Mouse (Mus musculus): ENCODE data around the gene Ubqln5. TPM values are rescaled to one million over a fixed set of nuclear protein-coding genes. Genes with fewer than 3 reads are reported as not detected.

Gene Ubqln5
- polyA plus RNA-seq, 1 experiment: not detected

DNA sequence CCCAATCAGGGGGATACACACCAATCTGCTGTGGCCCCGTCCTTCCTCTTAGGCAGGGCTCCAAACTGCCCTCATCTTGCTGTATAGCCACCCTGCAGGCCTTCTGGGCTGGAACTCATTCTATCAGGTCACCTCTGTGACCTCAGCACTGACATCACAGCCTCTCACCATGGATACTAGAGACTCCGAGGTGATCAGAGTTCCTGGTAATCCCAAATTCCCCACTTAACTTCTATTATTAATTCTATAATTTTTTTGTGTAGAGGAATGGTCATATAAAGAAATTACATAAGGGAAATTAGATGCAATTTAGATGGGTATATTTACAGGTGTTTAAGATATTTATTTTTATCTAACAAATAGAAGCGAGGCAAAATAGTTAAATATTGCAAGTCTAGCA, 13.6 kb upstream of the Ubqln5 start, which contains the start of gene Ubqln3:
Ubqln3 (minus strand) TSS at position 101 of the 400 bp plus-strand sequence.
- Histone ChIP-seq H3K36me3 (ENCODE audit: control insufficient read depth, insufficient read depth, low read length) (no peaks in the 10 kb centered on the region), H3K27me3 (replicated peaks; ENCODE audit: control insufficient read depth, insufficient read depth, low read length) (no peaks in the 10 kb centered on the region), H3K4me3 (ENCODE audit: insufficient read depth, low read depth, low read length) (no peak within 1 kb of the TSS), H3K27ac (ENCODE audit: insufficient read depth, low read depth, low read length) (no peak within 1 kb of the TSS), H3K4me1 (ENCODE audit: control insufficient read depth, insufficient read depth, low read length) (no peaks in the 10 kb centered on the region)
- no peak for DNase-seq
- 70% methylated on average over 3 of the region's 3 CpGs for WGBS
- TF ChIP-seq CTCF (conservative IDR thresholded peaks at IDR 0.05; ENCODE audit: insufficient read depth, insufficient read length, low read depth, low read length): no peak
- TF ChIP-seq POLR2A (IDR thresholded peaks at IDR 0.05; ENCODE audit: low read depth, low read length): no peak

DNA sequence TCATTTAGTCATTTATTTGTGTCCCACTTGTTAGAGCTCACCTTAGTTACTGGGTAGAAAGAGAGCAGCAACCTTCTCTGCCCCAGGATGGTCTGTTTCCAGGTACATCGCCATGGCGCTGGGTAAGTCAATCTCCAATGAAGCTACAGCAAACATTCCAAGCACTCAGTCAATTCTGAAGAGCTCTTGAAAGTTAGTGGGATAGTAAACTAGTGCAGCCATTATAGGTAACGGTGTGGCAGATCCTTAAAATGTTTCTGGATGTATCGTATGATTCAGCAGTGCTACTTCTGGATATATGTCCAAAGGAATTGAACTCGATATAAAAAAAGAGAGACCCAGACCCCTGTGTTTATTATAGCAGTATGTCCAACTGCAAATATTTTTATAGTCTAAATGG, 7.7 kb upstream of the Ubqln5 start, which contains the start of gene Olfr643:
Olfr643 (minus strand) TSS at position 101 of the 400 bp plus-strand sequence.
- no peak for TF ChIP-seq CTCF (conservative IDR thresholded peaks at IDR 0.05; ENCODE audit: insufficient read depth, insufficient read length, low read depth, low read length)
- TF ChIP-seq POLR2A (IDR thresholded peaks at IDR 0.05; ENCODE audit: low read depth, low read length): no peak
- DNase-seq: no peak
- WGBS: 86% methylated on average over 5 of the region's 5 CpGs
- H3K4me1 ChIP-seq (ENCODE audit: control insufficient read depth, insufficient read depth, low read length): no peaks in the 10 kb centered on the region
- no peaks in the 10 kb centered on the region for H3K36me3 ChIP-seq (ENCODE audit: control insufficient read depth, insufficient read depth, low read length)
- H3K4me3 ChIP-seq (ENCODE audit: insufficient read depth, low read depth, low read length): no peak within 1 kb of the TSS
- no peak within 1 kb of the TSS for H3K27ac ChIP-seq (ENCODE audit: insufficient read depth, low read depth, low read length)
- H3K27me3 ChIP-seq (replicated peaks; ENCODE audit: control insufficient read depth, insufficient read depth, low read length): no peaks in the 10 kb centered on the region

DNA sequence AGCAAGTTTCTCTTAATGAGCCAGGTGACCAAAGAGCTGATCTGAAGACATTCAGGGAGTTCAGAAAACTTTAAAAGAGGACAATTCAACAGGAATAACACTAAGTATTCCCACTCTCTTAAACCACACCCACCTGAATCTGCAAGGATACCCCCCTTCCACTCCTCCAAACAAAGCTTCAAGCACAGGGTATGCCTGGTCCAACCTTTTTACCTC, 25.0 kb downstream of the Ubqln5 start, which contains the start of gene Olfr646:
Olfr646 (plus strand) TSS at position 117 of the 216 bp plus-strand sequence.
- TF ChIP-seq CTCF (conservative IDR thresholded peaks at IDR 0.05; ENCODE audit: insufficient read depth, insufficient read length, low read depth, low read length) (no peak), POLR2A (IDR thresholded peaks at IDR 0.05; ENCODE audit: low read depth, low read length) (no peak)
- H3K27ac ChIP-seq (ENCODE audit: insufficient read depth, low read depth, low read length): no peak within 1 kb of the TSS
- no peaks in the 10 kb centered on the region for H3K27me3 ChIP-seq (replicated peaks; ENCODE audit: control insufficient read depth, insufficient read depth, low read length)
- no peak within 1 kb of the TSS for H3K4me3 ChIP-seq (ENCODE audit: insufficient read depth, low read depth, low read length)
- no peaks in the 10 kb centered on the region for H3K4me1 ChIP-seq (ENCODE audit: control insufficient read depth, insufficient read depth, low read length)
- no peaks in the 10 kb centered on the region for H3K36me3 ChIP-seq (ENCODE audit: control insufficient read depth, insufficient read depth, low read length)
- DNase-seq: no peak

DNA sequence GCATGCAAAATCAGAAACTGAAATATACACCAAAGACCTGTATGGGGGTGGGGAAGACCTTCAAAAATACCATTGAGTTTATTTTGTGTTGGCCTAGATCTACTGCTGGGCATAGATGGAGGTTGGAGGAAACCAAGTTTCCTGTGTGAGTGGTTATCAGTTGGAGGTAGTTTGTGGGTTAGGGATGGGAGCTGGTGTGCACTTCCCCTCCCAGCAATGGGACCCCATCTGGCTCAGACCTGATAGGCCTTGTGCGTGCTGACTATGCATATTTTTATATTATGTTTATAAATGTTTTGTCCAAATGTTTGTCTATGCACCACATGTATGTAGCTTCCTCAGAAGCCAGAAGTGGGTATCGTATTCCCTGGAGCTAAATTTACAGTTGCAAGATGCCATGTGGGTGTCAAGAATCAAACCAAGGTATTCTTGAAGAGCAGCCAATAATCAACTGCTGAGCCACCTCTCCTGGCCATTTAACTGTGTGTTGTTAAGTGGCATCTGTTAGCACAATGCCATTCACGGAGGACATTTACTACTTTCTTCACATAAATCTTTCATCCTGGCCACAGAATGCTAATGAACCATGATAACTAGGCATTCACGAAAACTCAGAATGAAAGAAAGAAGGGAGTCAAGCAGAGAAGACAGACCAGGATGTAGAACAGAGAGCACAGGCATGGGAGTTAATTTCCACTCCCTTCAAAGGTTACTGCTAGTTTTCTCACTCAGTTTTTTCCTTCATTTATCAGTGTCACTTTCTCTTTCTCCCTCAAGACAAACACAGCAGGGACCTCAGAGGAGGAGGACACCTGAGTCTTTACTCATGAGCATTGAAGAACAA, 25.5 kb downstream of the Ubqln5 start:
- Histone ChIP-seq H3K36me3 (ENCODE audit: control insufficient read depth, insufficient read depth, low read length) (no peaks in the 10 kb centered on the region), H3K4me3 (ENCODE audit: insufficient read depth, low read depth, low read length) (no peak overlapping the region), H3K4me1 (ENCODE audit: control insufficient read depth, insufficient read depth, low read length) (no peaks in the 10 kb centered on the region), H3K27ac (ENCODE audit: insufficient read depth, low read depth, low read length) (no peak overlapping the region), H3K27me3 (replicated peaks; ENCODE audit: control insufficient read depth, insufficient read depth, low read length) (no peaks in the 10 kb centered on the region)
- TF ChIP-seq POLR2A (IDR thresholded peaks at IDR 0.05; ENCODE audit: low read depth, low read length) (no peak), CTCF (conservative IDR thresholded peaks at IDR 0.05; ENCODE audit: insufficient read depth, insufficient read length, low read depth, low read length) (no peak)
- WGBS: 26% methylated on average over 4 of the region's 4 CpGs
- no peak for DNase-seq

DNA sequence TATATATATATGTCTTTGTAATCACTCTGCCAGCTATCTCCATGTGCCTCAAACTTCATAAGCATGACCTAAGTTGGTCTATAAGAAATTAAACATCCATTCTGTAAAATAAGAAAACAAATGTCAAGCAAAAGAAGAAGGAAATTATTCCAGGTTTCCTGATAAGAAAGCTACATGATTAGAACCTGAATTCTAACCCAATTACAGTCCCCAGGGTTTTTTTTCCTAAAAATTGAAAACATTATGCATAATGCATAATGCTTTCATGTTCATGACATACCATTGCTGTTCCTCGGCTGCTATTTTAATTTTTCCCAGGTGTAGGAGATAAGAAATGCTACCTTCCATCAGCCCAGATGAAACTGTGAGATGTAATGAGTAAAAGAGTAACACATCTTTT, 44.3 kb downstream of the Ubqln5 start, which contains the start of gene Olfr645:
Olfr645 (minus strand) TSS at position 101 of the 400 bp plus-strand sequence.
- no peaks in the 10 kb centered on the region for H3K4me1 ChIP-seq (ENCODE audit: control insufficient read depth, insufficient read depth, low read length)
- DNase-seq: no peak
- TF ChIP-seq CTCF (conservative IDR thresholded peaks at IDR 0.05; ENCODE audit: insufficient read depth, insufficient read length, low read depth, low read length): no peak
- no peak for TF ChIP-seq POLR2A (IDR thresholded peaks at IDR 0.05; ENCODE audit: low read depth, low read length)
- WGBS: 81% methylated on average over 1 of the region's 1 CpGs
- no peak within 1 kb of the TSS for H3K4me3 ChIP-seq (ENCODE audit: insufficient read depth, low read depth, low read length)
- H3K36me3 ChIP-seq (ENCODE audit: control insufficient read depth, insufficient read depth, low read length): no peaks in the 10 kb centered on the region
- no peak within 1 kb of the TSS for H3K27ac ChIP-seq (ENCODE audit: insufficient read depth, low read depth, low read length)
- no peaks in the 10 kb centered on the region for H3K27me3 ChIP-seq (replicated peaks; ENCODE audit: control insufficient read depth, insufficient read depth, low read length)

Other genes with a start within 250 kb of the Ubqln5 start
- not detected in 2 replicates for gene Olfr66, start 243.6 kb downstream of the Ubqln5 start, polyA plus RNA-seq (2012; rRNA removed)
- gene Olfr64, start 235.3 kb downstream of the Ubqln5 start, polyA plus RNA-seq (2012; rRNA removed): not detected in 2 replicates
- gene Olfr65, start 226.3 kb downstream of the Ubqln5 start, polyA plus RNA-seq (2012; rRNA removed): not detected in 2 replicates
- gene Olfr631, start 201.0 kb downstream of the Ubqln5 start, polyA plus RNA-seq (2012; rRNA removed): not detected in 2 replicates
- gene Olfr632, start 195.5 kb downstream of the Ubqln5 start, polyA plus RNA-seq (2012; rRNA removed): not detected in 2 replicates
- not detected in 2 replicates for gene Olfr633, start 185.4 kb downstream of the Ubqln5 start, polyA plus RNA-seq (2012; rRNA removed)
- not detected in 2 replicates for gene Olfr635, start 158.7 kb downstream of the Ubqln5 start, polyA plus RNA-seq (2012; rRNA removed)
- gene Olfr638, start 131.1 kb downstream of the Ubqln5 start, polyA plus RNA-seq (2012; rRNA removed): not detected in 2 replicates
- not detected in 2 replicates for gene Olfr639, start 112.5 kb downstream of the Ubqln5 start, polyA plus RNA-seq (2012; rRNA removed)
- not detected in 2 replicates for gene Olfr640, start 104.3 kb downstream of the Ubqln5 start, polyA plus RNA-seq (2012; rRNA removed)
- gene Olfr641, start 94.4 kb downstream of the Ubqln5 start, polyA plus RNA-seq (2012; rRNA removed): not detected in 2 replicates
- not detected in 2 replicates for gene Olfr642, start 77.2 kb downstream of the Ubqln5 start, polyA plus RNA-seq (2012; rRNA removed)
- gene 4930516K23Rik, start 68.4 kb downstream of the Ubqln5 start, polyA plus RNA-seq (2012; rRNA removed): not detected in 2 replicates
- not detected in 2 replicates for gene Olfr644, start 58.0 kb downstream of the Ubqln5 start, polyA plus RNA-seq (2012; rRNA removed)
- gene Olfr645, start 44.4 kb downstream of the Ubqln5 start, polyA plus RNA-seq (2012; rRNA removed): not detected in 2 replicates
- gene Olfr646, start 25.0 kb downstream of the Ubqln5 start, polyA plus RNA-seq (2012; rRNA removed): not detected in 2 replicates
- gene Olfr643, start 7.6 kb upstream of the Ubqln5 start, polyA plus RNA-seq (2012; rRNA removed): not detected in 2 replicates
- 0.07 and 0.09 TPM in 2 replicates for gene Ubqln3, start 13.5 kb upstream of the Ubqln5 start, polyA plus RNA-seq (2012; rRNA removed)
- gene Ubqlnl, start 20.7 kb upstream of the Ubqln5 start, polyA plus RNA-seq (2012; rRNA removed): 0.18 TPM in 1 of 2 replicates, not detected in the other
- gene Olfm5, start 35.0 kb upstream of the Ubqln5 start, polyA plus RNA-seq (2012; rRNA removed): not detected in 2 replicates
- not detected in 2 replicates for gene Olfr648, start 53.6 kb upstream of the Ubqln5 start, polyA plus RNA-seq (2012; rRNA removed)
- not detected in 2 replicates for gene Olfr649, start 66.2 kb upstream of the Ubqln5 start, polyA plus RNA-seq (2012; rRNA removed)
- gene Trim6, start 89.0 kb upstream of the Ubqln5 start, polyA plus RNA-seq (2012; rRNA removed): 0.88 and 1.0 TPM in 2 replicates
- gene Trim34a, start 114.6 kb upstream of the Ubqln5 start, polyA plus RNA-seq (2012; rRNA removed): 3.3 and 5.1 TPM in 2 replicates
- gene Trim5, start 158.3 kb upstream of the Ubqln5 start, polyA plus RNA-seq (2012; rRNA removed): 0.30 and 0.42 TPM in 2 replicates
- gene Trim12a, start 185.6 kb upstream of the Ubqln5 start, polyA plus RNA-seq (2012; rRNA removed): 1.9 and 3.1 TPM in 2 replicates
- 2.3 TPM in 2 replicates for gene Trim34b, start 199.6 kb upstream of the Ubqln5 start, polyA plus RNA-seq (2012; rRNA removed)
- gene Trim12c, start 223.5 kb upstream of the Ubqln5 start, polyA plus RNA-seq (2012; rRNA removed): 2.4 and 3.4 TPM in 2 replicates
- gene Trim30b, start 240.1 kb upstream of the Ubqln5 start, polyA plus RNA-seq (2012; rRNA removed): 0.03 and 0.25 TPM in 2 replicates

All from kidney, adult 2 months (tissue).